Mouse (Mus musculus): ENCODE results near the gene Pdf. TPM values are rescaled to one million over a fixed set of nuclear protein-coding genes. Genes with fewer than 3 reads are reported as not detected.

The Pdf gene
- total RNA-seq, 2 experiments from 2014 or later: 25.5 to 25.8 TPM

Small RNAs within 50 kb of the gene (microRNA-seq; reads per million reads assigned to microRNA genes)
- gene Mir7075: 2.3 reads per million

Other genes starting within 250 kb of the Pdf start
- 1 to 10 TPM; 5.6 to 6.1 TPM for gene Has3, start 178.4 kb downstream of the Pdf start, total RNA-seq (2021)
- gene Utp4, start 155.0 kb downstream of the Pdf start, total RNA-seq (2021): 10 to 100 TPM; 25.6 to 27.4 TPM
- 1 to 10 TPM; 6.7 to 7.1 TPM for gene Sntb2, start 112.9 kb downstream of the Pdf start, total RNA-seq (2021)
- 100 to 1,000 TPM; 130 to 143 TPM for gene Vps4a, start 17.4 kb downstream of the Pdf start, total RNA-seq (2021)
- gene Cog8, start 8.1 kb upstream of the Pdf start, total RNA-seq (2021): 10 to 100 TPM; 26.2 to 28.0 TPM
- 10 to 100 TPM; 61.0 to 62.3 TPM for gene Nip7, start 8.3 kb upstream of the Pdf start, total RNA-seq (2021)
- gene Tmed6, start 17.0 kb upstream of the Pdf start, total RNA-seq (2021): not detected
- 10 to 100 TPM; 38.2 to 39.6 TPM for gene Terf2, start 47.9 kb upstream of the Pdf start, total RNA-seq (2021)
- 10 to 100 TPM; 92.2 to 95.1 TPM for gene Cyb5b, start 102.0 kb upstream of the Pdf start, total RNA-seq (2021)
- 10 to 100 TPM; 32.7 to 33.6 TPM for gene Nfat5, start 244.9 kb upstream of the Pdf start, total RNA-seq (2021)

Measured in left cerebral cortex, postnatal 10 days (tissue).